Mouse (Mus musculus) cerebellum, adult 9-11 months (tissue): Measurements from ENCODE around the gene Zfp523.

Source experiments
- DNase-seq: peaks from one replicate; pipeline ENCODE4 v3.0.0; 2022

The Zfp523 gene

DNA sequence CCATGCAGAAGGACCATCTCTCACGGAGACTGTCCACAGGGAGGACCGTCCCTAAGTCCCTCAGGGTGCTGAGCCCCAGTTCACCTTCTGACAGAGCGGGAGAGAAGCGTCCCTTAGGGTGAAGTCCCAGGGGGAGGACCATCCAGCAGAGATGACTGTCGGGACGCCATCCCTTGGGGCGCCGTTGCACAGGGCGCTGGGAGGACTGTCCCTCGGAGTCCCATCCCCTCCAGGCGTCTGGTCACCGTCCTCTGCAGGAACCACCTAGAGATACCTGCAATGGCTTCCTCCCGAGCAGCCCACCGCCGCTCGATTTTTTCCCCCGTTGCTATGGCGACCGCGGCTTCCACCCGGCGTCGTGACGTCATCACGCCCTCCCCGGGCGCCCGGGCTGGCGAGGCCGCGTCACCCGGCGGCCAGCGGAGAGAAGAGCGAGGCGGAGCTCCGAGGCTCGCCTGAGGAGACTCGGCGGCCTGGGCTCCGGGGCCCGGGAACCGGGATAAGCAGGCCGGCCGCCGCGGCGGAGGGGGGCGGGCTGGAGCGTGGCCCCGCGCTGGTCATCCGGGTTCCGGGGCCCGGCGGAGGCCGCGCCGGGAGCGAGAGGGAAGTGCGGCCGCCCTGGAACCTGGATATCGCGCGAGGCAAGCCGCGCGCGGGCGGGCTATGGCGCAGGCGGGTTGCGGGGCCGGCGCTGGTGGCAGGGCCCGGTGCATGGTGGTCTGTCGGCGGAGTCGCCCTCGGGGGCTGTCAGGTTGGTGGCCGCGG is at the start of gene Zfp523:
Gene Zfp523 (plus strand): TSS at position 355 of the 765 bp plus-strand sequence.
- DNase-seq: peak; percentile 95

DNA sequence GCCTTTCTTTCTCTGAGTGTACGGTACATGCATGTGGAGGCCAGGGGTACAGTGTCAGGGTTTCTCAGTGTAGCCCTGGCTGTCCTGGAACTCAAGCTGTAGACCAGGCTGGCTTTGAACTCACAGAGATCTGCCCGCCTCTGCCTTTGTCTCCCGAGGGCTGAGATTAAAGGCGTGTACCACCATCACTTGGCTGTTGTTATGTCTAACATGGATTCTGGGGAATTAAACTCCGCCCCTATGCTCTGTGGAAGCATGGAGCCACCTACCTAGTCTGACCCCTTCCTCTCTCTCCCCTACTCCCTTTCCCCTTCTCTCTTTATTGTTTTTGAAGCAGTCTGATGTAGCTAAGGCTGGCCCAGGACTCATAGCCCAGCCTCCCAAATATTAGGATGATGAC is 47.1 kb upstream of the Zfp523 start:
- DNase-seq: no peak

DNA sequence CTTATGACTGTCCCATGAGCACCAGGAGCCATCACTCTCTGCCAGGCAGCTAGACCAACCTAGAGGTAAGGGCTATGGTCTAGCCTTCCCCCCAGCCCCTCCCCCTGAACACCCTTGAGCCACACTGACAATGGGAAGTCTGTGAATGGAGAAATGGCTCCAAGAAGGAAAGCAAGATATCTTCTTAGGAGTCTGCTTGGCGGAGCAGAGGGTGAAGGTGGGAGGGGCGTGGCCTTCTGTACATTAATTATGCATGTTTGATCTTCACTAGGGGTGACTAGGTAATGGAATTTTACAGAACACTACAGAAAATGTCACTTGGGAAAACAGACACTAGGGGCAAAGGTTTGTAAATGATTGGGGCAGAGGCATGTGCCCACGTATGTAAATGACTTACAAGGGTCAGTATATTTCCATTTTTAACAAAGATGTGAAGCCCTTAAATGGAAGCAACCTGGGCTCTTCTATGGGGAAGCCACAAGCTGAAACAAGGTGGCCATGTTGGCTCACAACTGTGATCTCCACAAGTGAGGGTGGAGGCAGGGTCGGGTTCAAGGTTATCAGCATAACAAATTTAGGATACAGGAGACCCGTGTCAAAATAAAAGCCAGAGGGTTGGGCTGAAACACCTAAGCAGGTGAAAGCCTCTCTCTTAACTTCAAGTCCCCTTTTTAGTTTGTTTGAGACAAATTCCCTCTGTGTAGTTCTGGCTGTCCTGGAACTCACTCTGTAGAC is 46.4 kb upstream of the Zfp523 start:
- DNase-seq: no peak

DNA sequence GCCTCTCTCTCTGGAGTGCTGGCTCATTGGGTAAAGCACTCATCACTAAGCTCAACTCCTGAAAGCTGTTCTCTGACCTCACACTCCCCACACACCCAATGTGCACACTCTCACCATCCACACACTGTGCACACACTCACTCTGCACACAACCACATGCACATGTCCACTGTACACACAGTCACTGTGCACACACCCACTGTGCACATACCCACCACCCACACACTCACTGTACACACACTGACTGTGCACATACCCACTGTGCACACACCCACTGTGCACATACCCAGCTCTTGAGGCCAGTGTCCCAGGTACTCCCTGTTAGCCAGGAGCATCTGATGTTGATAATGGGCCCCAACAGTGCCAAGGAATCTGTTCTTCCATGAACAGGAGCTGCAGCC is 45.8 kb upstream of the Zfp523 start:
- no peak for DNase-seq

- no peak for DNase-seq
These were observed 43.7 kb upstream of the Zfp523 start for GRCm38 (mm10) chr17:28133193-28133592.

DNA sequence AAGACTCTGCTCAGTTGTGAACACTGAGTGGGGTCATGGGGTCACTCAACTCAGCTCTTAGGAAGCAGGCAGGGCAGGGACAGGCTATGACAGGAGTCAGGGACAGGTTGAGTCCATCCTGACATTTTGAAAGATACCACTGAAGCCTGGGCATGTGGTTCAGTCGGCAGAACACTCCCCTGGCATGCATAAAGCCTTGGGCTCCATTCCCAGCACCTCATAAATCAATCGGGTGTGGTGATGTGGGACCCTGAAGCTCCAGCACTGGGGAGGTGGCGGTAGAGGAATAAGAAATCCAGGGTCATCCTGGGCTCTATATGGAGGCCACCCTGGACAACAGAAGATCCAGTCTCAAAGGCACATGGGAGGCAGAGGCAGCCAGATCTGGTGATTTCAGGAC is 41.4 kb upstream of the Zfp523 start:
- DNase-seq: no peak

- no peak for DNase-seq
These were observed 40.7 kb upstream of the Zfp523 start for GRCm38 (mm10) chr17:28136266-28136665.

DNA sequence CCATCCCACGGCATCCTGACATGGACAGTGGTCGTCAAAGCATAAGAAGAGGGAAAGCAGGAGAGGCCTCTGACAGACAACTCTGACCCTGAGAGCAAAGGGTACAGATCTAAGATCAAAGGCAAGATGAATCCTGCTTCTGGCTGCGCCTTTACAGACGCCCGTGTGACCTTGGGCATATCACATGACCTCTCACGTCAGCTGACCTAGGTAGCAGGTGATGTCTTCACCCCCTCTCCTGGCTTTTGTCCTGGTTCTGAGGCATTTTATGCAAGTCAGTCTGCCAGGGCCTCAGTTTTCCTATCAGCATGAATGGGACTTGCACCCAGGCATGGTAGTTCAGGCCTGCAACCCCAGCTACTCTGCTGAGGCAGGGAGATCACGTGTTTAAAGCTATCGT is 38.9 kb upstream of the Zfp523 start:
- no peak for DNase-seq

DNA sequence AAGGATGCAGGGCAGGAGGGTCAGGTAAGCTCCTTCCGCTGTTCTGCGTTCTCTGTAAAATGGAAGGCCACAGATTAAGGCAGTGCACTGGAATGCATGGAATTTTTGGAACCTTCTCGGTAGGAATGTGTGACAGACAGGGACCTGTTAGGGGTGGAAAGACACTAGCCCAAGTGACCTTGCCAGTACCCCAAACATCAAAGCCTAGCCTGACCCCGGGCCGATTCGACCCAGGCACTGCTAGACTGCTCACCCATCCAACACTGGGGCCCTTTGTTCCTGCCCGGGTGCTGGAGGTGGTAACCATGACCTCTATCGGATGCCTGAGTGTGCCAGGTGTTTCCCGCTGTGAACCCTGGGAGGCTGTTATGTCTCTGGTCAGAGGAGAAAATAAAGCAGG is 38.2 kb upstream of the Zfp523 start:
- no peak for DNase-seq

GRCm38 (mm10) chr17:28140431-28141204 is 36.3 kb upstream of the Zfp523 start:
- DNase-seq: no peak

DNA sequence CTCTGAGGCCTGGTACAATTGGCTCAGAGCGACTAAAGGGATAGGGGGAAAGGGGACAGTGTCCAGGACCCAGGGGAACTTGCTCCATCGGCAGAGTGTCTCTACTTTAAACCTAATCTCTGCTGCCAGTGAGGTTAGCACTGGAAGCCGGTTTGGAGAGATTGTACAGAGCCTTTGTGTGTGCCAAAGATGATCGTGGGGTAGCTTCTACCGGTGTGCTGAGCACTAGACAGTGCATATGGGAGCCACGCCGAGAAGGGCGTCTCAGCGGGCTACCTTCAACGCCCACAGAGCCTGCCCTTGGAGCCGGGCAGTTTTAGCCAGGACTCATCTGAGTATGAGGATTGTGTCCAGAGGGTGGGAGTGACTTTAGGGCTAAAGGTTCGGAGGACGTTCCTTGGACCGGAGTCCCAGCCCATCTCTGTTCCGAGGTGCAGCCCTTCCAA is 35.7 kb upstream of the Zfp523 start:
- no peak for DNase-seq

DNA sequence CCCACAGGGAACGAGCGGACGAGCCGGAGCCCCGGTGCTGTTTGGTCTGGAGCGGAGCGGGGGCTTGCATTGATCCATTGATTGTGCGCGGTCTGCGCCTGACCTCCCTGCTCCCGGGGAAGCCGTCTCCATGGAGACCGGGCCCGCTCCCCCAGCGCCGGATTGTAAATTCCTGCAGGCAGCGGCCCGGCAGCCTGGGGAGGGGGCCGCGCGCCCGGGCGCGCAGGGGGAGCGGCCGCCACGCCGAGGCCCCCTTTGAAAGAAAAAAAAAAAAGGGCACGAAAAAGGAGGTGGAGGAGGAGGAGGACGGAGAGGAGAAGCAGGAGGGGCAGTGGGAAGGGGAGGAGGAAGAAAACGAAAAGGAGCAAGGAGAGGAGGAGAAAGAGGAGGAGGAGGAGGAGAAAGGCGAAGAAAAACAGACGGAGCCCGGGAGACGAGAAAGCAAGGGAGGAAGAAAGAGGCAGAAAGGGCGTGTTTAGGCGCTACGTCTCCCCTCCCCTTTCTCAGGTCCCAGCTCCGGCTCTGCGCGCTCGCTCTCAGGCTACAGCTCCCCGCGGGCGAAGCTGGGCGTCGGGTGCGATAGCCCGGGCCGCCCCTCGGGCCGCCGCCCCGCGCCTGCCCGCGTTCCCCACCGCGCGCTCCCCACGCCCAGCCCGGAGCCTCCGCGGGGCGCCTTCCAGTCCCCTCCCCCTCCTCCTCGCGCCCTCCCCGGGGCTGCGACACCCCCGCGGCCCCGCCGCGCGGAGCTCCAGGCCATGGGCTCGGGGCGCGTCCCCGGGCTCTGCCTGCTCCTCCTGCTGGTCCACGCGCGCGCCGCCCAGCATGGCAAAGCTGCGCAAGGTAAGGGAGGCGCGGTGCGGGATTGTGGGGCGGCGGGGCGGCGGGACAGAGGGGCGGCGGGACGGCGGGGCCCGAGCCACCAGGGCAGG is 34.9 kb upstream of the Zfp523 start, which contains the start of gene Scube3:
Gene Scube3 (plus strand): TSS at position 371 of the 929 bp plus-strand sequence.
- no peak for DNase-seq

DNA sequence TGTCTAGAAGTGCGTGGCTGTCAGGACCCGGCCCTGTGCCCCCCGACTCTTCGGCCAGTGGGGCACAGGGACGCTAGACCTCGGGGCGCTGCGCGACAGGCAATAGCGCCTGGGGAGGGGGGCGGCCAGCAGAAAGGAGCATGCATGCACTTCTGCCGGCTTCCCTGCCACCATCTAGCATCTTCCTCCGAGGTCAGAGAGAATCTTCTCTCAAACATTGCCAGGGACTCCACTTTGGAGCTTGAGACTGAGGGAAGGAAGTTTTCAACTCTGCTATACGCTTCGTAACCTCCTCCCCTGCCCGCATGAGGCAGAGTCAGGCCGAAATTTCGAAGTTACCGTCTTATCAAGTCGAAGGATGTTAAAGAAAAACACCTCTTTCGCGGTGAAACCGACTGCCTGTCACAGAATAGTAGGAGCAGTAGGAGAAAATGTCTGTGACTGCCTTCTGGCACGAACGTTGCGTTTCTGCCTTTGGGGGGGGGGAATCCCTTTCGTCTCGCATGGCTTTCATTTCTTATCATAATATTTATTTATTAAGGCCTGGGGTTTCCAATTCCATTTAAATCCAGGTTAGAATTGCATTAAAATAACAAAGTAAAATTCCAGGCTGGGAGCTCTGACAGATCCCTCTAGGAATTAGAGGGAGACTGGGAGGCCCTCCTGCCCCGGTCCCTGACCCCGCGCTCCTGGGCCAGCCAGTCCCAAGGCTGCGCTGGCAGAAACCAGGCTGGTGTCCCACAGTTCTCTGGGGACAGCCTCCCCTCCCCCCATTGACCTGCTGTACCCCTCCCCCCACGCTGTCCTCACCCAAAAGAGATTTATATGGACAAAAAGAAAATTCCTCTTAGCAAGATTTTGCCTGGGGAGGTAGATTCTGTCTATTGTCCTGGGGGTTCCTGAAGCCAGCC is 34.0 kb upstream of the Zfp523 start:
- no peak for DNase-seq

GRCm38 (mm10) chr17:28143751-28144150 is 33.2 kb upstream of the Zfp523 start:
- no peak for DNase-seq

GRCm38 (mm10) chr17:28144241-28144640 is 32.7 kb upstream of the Zfp523 start:
- no peak for DNase-seq

DNA sequence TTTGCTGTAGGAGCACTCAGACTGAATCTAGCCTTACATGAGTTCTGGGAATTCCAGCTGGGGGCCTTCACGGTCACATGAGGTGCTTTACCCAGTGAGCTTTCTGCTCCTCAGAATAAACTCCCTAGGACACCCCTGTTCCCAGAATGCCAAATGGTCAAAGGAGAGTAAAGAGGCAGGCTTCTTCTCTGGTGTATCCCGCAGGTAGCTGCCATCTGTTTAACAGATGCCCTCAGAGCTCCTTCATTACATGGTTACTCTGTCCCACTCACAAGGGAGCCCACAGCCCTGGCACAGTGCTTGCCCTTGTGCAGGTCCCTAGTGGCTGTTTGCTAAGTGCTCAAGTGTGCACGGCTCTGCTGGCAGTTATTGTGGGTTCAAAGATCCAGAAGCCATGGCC is 28.6 kb upstream of the Zfp523 start:
- DNase-seq: peak; percentile 64

- no peak for DNase-seq
These were observed 27.2 kb upstream of the Zfp523 start for GRCm38 (mm10) chr17:28149734-28150133.

GRCm38 (mm10) chr17:28150456-28150855 is 26.5 kb upstream of the Zfp523 start:
- DNase-seq: no peak

DNA sequence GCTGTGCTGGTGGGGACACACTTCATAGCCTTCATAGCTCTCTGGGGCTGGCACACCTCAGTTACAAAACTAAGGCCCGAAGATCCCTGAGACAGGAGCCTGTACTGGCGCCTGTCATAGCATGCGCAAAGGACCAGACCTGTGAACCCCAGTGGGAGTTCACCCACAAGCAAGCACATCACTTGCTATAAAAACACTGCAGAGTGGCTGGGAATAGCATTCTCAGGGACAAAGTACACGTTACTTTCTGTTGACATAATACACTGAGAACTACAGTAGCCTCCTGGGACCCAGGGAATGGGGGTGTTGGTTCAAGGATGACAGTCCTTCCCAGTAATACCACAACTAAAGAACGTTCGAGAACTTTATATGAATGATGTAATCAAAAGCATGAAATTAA is 23.8 kb upstream of the Zfp523 start:
- no peak for DNase-seq

GRCm38 (mm10) chr17:28154970-28155369 is 22.0 kb upstream of the Zfp523 start:
- DNase-seq: no peak

- DNase-seq: no peak
These were observed 16.6 kb upstream of the Zfp523 start for GRCm38 (mm10) chr17:28160361-28160760.
